Mouse (Mus musculus) ES-Bruce4 (cell line): ENCODE measurements around the gene Tbc1d13.

Experiments used
- CTCF ChIP-seq: IDR thresholded peaks from one replicate; pipeline ENCODE4 v1.8.1; 2011; ENCODE audit warnings: low read depth, low read length
- EP300 ChIP-seq: IDR thresholded peaks from 2 replicates; pipeline ENCODE4 v1.6.1; 2011; ENCODE audit warnings: low read depth, low read length; ENCODE audit not compliant: insufficient read depth
- POLR2A ChIP-seq: IDR thresholded peaks from one replicate; pipeline ENCODE4 v1.8.1; 2011; ENCODE audit warnings: low read length; ENCODE audit not compliant: insufficient read depth

- no peak for TF ChIP-seq CTCF
- TF ChIP-seq POLR2A = no peak
- no peak for TF ChIP-seq EP300
Measured at GRCm38 (mm10) chr2:30112564-30112963, 21.0 kb upstream of the Tbc1d13 start.
